Mouse (Mus musculus): ENCODE results near the gene Jdp2.

- no peak for TF ChIP-seq CTCF (IDR thresholded peaks at IDR 0.05; ENCODE audit: extremely low read depth, insufficient read depth, low read length)
- TF ChIP-seq POLR2A (IDR thresholded peaks at IDR 0.05; ENCODE audit: extremely low read depth, insufficient read depth, low read length): no peak
These were observed 28.7 kb upstream of the Jdp2 start for GRCm38 (mm10) chr12:85570158-85570540.

Data from cortical plate, adult 2 months (tissue).